Mouse (Mus musculus) ovary, postnatal 14 days (tissue): ENCODE measurements around the gene Kpna6.

Experiments
- DNase-seq: peaks from one replicate; pipeline ENCODE4 v3.0.0; 2022; ENCODE audit warnings: low spot score

The Kpna6 gene

DNA sequence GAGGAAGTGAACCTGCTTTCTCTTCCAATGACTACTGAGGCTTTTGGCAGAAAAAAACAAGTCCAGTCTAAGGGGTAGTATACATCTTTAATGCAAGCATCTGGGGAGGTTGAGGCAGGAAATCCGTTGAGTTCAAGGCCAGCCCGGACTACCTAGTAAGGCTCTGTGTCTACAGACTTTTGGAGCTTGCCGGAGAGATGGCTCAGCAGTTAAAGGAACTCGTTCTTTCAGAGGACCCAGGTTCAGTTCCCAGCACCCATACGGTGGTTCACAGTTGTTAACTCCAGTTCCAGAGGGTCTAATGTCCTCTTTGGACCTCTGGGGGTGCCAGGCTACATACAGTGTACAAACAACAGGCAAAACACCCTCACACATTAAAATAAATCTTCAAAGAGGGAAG, 54.5 kb downstream of the Kpna6 start:
- DNase-seq: no peak

- no peak for DNase-seq
These were observed 55.4 kb downstream of the Kpna6 start for GRCm38 (mm10) chr4:129617121-129617641.

- no peak for DNase-seq
These were observed 55.9 kb downstream of the Kpna6 start for GRCm38 (mm10) chr4:129616631-129617030.

DNA sequence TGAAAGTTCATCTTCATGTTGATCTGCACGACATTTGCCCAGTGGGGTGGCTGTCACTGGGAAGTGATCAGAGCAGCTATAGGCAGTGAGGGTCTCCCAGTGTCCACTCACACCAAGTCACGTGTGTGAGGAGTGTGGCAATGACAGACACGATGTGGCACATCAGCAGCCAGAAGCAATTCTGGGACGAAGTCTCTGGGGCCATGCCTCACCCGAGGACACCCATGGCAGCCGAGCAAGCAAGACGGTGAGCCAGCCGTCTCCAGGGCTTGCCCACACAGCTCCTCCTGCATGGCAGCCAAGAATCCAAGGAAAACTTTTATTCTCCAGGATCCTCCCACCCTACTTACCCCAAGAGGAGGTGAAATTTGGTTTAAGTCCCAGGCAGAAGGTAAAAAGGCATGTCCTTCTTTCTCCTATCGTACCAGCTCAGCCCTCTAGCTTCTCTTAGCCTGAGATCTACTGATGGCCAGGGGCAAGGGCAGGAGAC, 56.7 kb downstream of the Kpna6 start:
- no peak for DNase-seq

DNA sequence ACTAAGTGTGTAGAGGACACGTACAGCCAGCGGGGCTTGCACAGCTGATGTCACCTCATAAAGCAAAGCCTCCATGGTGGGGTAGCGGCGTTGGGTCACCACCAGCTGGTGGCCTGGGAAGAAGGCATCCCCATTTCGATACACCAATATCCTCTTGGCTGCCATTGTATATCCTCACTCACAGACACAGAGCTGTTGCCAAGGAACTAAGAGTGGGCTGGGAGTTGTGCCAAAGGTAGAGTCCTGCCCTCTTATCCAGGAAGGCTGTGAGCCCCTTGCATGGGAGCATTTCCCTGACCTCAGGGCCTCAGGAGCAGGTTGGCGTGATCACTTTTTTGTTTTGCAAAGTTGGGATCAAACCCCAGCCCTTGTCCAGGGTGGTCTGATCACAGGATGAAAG, 58.5 kb downstream of the Kpna6 start, which contains the start of gene Dcdc2b:
Dcdc2b (minus strand) TSS at position 165 of the 400 bp plus-strand sequence.
- DNase-seq: no peak

DNA sequence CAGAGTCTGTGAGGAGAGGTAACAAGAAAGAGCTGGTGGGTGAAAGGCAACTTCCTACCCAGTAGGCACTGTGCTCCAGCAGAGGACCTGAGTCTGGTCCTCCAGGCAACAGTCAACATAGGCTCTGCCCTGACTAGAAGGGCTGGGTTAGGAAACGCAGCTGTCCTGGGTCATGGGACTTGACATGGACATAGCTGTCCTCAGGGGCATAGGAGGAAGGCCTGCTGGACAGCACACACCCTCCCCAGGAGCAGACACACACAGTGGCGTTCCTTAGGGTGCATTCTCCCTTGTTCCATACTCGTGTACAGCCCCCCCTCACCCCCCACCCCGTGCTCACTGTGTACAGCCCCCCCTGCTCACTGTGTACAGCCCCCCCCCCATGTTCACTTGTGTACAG, 62.1 kb downstream of the Kpna6 start:
- DNase-seq: no peak

GRCm38 (mm10) chr4:129610026-129610425, 62.5 kb downstream of the Kpna6 start:
- no peak for DNase-seq

GRCm38 (mm10) chr4:129609139-129609631, 63.4 kb downstream of the Kpna6 start:
- no peak for DNase-seq

- peak; percentile 72 for DNase-seq
These were observed 64.0 kb downstream of the Kpna6 start for GRCm38 (mm10) chr4:129608426-129609025.

- DNase-seq: peak; percentile 69
These were observed 72.1 kb downstream of the Kpna6 start, which contains the start of the genes Eif3i and Tmem234 for GRCm38 (mm10) chr4:129600233-129601158. Eif3i (minus strand) TSS chr4:129600648. Tmem234 (plus strand) TSS chr4:129600668.
